Mouse (Mus musculus) liver, embryonic 18 days (tissue): ENCODE data around the gene 1700030J22Rik. TPM values are rescaled to one million over a fixed set of nuclear protein-coding genes. Genes with fewer than 3 reads are reported as not detected.

Experiments
- polyA plus RNA-seq: library from polyadenylated mRNA; depleted of rRNA; stranded (reverse); fragments of >200 nt; gene quantifications from 2 replicates; pipeline ENCODE4 v1.2.3, GENCODE M21; 2012; rRNA removed

1700030J22Rik gene
- 0.17 and 0.19 TPM in 2 replicates for polyA plus RNA-seq

DNA sequence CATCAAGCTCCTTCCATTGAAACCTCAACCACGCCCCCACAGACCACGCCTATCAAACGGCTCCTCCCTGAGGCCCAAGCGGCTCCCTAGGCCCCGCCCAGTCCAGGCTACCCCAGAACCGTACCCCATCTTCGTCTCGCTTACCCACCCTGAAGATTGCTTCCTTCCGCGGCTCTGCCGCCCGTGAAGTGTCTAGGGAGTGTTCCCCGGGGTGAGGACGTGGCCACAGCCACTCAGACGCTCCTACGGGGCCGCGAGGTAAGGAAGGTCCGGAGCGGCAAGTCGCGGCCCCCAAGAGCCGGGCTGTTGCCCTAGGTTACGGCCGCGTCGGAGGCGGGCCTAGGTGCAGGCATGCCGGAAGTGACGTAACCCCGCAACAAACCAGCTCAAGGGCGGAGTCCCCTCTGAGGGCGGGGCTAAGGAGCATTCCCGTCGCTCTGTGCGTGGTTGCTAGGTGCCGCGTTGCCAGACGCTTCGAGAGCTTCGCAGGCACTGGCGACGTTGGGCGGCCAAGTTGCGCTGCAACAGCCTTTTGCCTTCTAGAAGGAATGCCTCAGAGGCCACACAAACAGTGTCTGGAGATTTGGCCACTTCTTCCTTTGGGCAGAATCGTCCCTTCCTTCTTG, at the start of gene 1700030J22Rik:
1700030J22Rik (minus strand) TSS at position 329 of the 626 bp plus-strand sequence.

GRCm38 (mm10) chr8:116993095-116993867, 14.5 kb upstream of the 1700030J22Rik start, which contains the start of gene Gcsh:
Gene Gcsh (minus strand): TSS chr8:116993537.

DNA sequence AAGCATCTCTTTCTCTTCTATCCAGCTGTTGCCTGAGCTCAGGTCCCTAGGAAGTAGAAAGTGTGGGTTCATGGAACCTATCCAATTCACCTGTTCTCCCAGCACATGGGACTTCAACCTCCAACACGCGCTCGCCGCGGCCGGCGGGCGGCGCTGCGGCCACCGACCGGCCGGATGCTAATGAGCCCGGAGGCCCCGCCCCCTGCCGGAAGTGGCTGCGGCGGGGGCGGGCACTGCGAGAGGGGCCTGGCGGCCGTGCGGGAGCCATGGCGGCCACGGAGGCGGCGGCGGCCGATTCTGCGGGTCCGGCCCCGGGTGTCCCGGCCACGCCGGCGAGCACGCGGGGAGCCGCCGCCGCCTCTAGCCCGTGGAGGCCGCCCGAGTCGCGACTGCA, 35.6 kb downstream of the 1700030J22Rik start, which contains the start of gene Atmin:
Atmin (plus strand) TSS at position 233 of the 394 bp plus-strand sequence.

DNA sequence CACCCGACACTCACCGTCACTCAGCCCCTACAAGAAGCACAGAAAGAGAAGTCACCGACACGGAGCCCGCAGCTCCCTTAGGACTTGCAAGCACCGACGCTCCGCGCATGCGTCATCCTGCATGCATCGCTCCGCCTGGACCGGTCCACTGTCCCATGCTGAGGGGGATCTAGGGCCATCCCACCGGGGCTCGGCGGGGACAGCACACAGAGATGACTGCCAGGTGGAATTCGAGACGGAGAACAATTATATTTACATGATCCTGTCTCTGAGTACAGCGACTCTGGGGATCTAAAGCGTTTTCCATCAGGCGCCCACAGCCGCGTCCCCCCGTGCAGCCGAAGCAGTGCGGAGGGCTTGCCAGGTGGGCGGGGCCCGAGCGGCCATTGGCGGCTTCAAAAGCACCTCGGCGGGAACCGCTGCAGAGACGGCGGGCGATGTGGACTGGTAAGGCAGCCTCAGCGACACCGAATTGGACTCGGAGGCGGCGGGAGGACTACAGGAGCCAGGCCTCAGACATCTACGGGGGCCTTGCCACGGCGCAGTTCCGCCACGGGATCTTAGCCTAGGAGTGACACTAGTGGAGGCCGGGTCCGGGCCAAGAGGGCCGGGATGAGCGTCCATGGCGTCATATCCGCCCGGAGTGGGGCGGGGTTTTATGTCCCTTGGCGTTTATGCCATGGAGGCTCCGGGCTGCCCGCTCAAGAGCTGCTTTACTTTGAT, 57.3 kb downstream of the 1700030J22Rik start, which contains the start of the genes Cmc2 and Cenpn:
Cmc2 (minus strand) TSS at position 119 of the 723 bp plus-strand sequence.
Cenpn (plus strand) TSS at position 394 of the 723 bp plus-strand sequence.

Other genes with a start within 250 kb of the 1700030J22Rik start
- gene Cdyl2, start 246.0 kb downstream of the 1700030J22Rik start, polyA plus RNA-seq: 0.47 and 0.53 TPM in 2 replicates
- gene Cmc2, start 57.5 kb downstream of the 1700030J22Rik start, polyA plus RNA-seq: 12.1 and 13.4 TPM in 2 replicates
- 10.3 and 10.7 TPM in 2 replicates for gene Cenpn, start 57.2 kb downstream of the 1700030J22Rik start, polyA plus RNA-seq
- 2.6 and 2.7 TPM in 2 replicates for gene Atmin, start 35.6 kb downstream of the 1700030J22Rik start, polyA plus RNA-seq
- gene Gcsh, start 14.6 kb upstream of the 1700030J22Rik start, polyA plus RNA-seq: 71.8 and 73.1 TPM in 2 replicates
- under 0.01 and 0.01 TPM in 2 replicates for gene Pkd1l2, start 103.5 kb upstream of the 1700030J22Rik start, polyA plus RNA-seq
- gene Bco1, start 116.9 kb upstream of the 1700030J22Rik start, polyA plus RNA-seq: 5.8 and 6.5 TPM in 2 replicates
- gene Gan, start 179.2 kb upstream of the 1700030J22Rik start, polyA plus RNA-seq: 1.0 and 1.1 TPM in 2 replicates